Mouse (Mus musculus) ES-Bruce4 (cell line): ENCODE measurements around the gene Ubap1l. TPM values are rescaled to one million over a fixed set of nuclear protein-coding genes. Genes with fewer than 3 reads are reported as not detected.

Experiments used
- H3K27ac ChIP-seq: 2 replicates; pipeline ENCODE4 v1.5.1; 2012; ENCODE audit warnings: low read length, inconsistent platforms; ENCODE audit not compliant: insufficient read depth
- H3K27me3 ChIP-seq: 2 replicates; pipeline ENCODE4 v1.6.1; 2012; ENCODE audit warnings: mild to moderate bottlenecking, low read length, inconsistent platforms; ENCODE audit not compliant: control insufficient read depth, poor library complexity, insufficient read depth, severe bottlenecking
- H3K36me3 ChIP-seq: 2 replicates; pipeline ENCODE4 v1.6.1; 2012; ENCODE audit warnings: inconsistent platforms, mild to moderate bottlenecking, low read length, moderate library complexity; ENCODE audit not compliant: control insufficient read depth, poor library complexity, insufficient read depth, severe bottlenecking
- H3K4me1 ChIP-seq: one replicate; pipeline ENCODE4 v1.8.1; 2011; ENCODE audit warnings: low read length; ENCODE audit not compliant: control insufficient read depth, insufficient read depth
- H3K4me3 ChIP-seq: 2 replicates; pipeline ENCODE4 v1.5.1; 2011; ENCODE audit warnings: low read depth, mild to moderate bottlenecking, low read length
- H3K9ac ChIP-seq: 2 replicates; pipeline ENCODE4 v1.6.1; 2012; ENCODE audit warnings: low read depth, mild to moderate bottlenecking, inconsistent platforms; ENCODE audit not compliant: poor library complexity, severe bottlenecking
- H3K9me3 ChIP-seq: replicated peaks from 2 replicates; pipeline ENCODE4 v1.6.1; 2012; ENCODE audit warnings: mild to moderate bottlenecking, low read length, inconsistent platforms; ENCODE audit not compliant: control insufficient read depth, poor library complexity, insufficient read depth, severe bottlenecking
- CTCF ChIP-seq: IDR thresholded peaks from one replicate; pipeline ENCODE4 v1.8.1; 2011; ENCODE audit warnings: low read depth, low read length
- EP300 ChIP-seq: IDR thresholded peaks from 2 replicates; pipeline ENCODE4 v1.6.1; 2011; ENCODE audit warnings: low read depth, low read length; ENCODE audit not compliant: insufficient read depth
- POLR2A ChIP-seq: IDR thresholded peaks from one replicate; pipeline ENCODE4 v1.8.1; 2011; ENCODE audit warnings: low read length; ENCODE audit not compliant: insufficient read depth
- polyA plus RNA-seq: library from polyadenylated mRNA; stranded (reverse); fragments of >200 nt; gene quantifications from 2 replicates; pipeline ENCODE4 v1.2.4, GENCODE M21; 2011; ENCODE audit warnings: low read depth; ENCODE audit not compliant: missing spikeins, insufficient read depth, insufficient read length

Gene Ubap1l
- polyA plus RNA-seq, 1 experiment, result 1.5 TPM

GRCm38 (mm10) chr9:65363684-65364083 is 2.8 kb downstream of the Ubap1l start:
- no peaks in the 10 kb centered on the region for H3K4me1 ChIP-seq
- H3K9me3 ChIP-seq, result no peaks in the 10 kb centered on the region
- no peak overlapping the region for H3K9ac ChIP-seq
- TF ChIP-seq POLR2A (no peak), EP300 (no peak), CTCF (no peak)
- no peak overlapping the region for H3K27ac ChIP-seq
- H3K27me3 ChIP-seq, result no peaks in the 10 kb centered on the region
- H3K36me3 ChIP-seq, result peaks cover 21% of the 10 kb centered on the region
- no peak overlapping the region for H3K4me3 ChIP-seq

GRCm38 (mm10) chr9:65365721-65366120 is 4.9 kb downstream of the Ubap1l start:
- H3K27me3 ChIP-seq, result no peaks in the 10 kb centered on the region
- TF ChIP-seq POLR2A (no peak), EP300 (no peak), CTCF (no peak)
- no peaks in the 10 kb centered on the region for H3K4me1 ChIP-seq
- peaks cover 13% of the 10 kb centered on the region for H3K36me3 ChIP-seq
- no peak overlapping the region for H3K27ac ChIP-seq
- H3K9me3 ChIP-seq, result no peaks in the 10 kb centered on the region
- H3K4me3 ChIP-seq, result no peak overlapping the region
- no peak overlapping the region for H3K9ac ChIP-seq

GRCm38 (mm10) chr9:65371756-65372155 is 10.9 kb downstream of the Ubap1l start:
- no peaks in the 10 kb centered on the region for H3K27me3 ChIP-seq
- no peaks in the 10 kb centered on the region for H3K4me1 ChIP-seq
- H3K4me3 ChIP-seq, result peak overlapping the region; percentile 50
- H3K9me3 ChIP-seq, result no peaks in the 10 kb centered on the region
- no peak for TF ChIP-seq POLR2A
- TF ChIP-seq CTCF, result no peak
- no peak for TF ChIP-seq EP300
- H3K9ac ChIP-seq, result peak overlapping the region; percentile 62
- H3K36me3 ChIP-seq, result no peaks in the 10 kb centered on the region
- no peak overlapping the region for H3K27ac ChIP-seq

- Histone ChIP-seq H3K9me3 (no peaks in the 10 kb centered on the region), H3K4me1 (no peaks in the 10 kb centered on the region), H3K36me3 (no peaks in the 10 kb centered on the region), H3K27me3 (no peaks in the 10 kb centered on the region), H3K27ac (no peak overlapping the region), H3K4me3 (no peak overlapping the region), H3K9ac (peak overlapping the region; percentile 62)
- TF ChIP-seq CTCF (peak; percentile 21), EP300 (no peak)
These were observed 11.6 kb downstream of the Ubap1l start for GRCm38 (mm10) chr9:65372449-65372848.

- H3K9ac ChIP-seq, result no peak overlapping the region
- H3K4me1 ChIP-seq, result no peaks in the 10 kb centered on the region
- no peaks in the 10 kb centered on the region for H3K36me3 ChIP-seq
- TF ChIP-seq EP300 (no peak), POLR2A (no peak), CTCF (no peak)
- no peak overlapping the region for H3K27ac ChIP-seq
- no peaks in the 10 kb centered on the region for H3K9me3 ChIP-seq
- no peaks in the 10 kb centered on the region for H3K27me3 ChIP-seq
- H3K4me3 ChIP-seq, result no peak overlapping the region
These were observed 13.8 kb downstream of the Ubap1l start for GRCm38 (mm10) chr9:65374468-65375162.

GRCm38 (mm10) chr9:65375163-65375934 is 14.5 kb downstream of the Ubap1l start:
- no peak overlapping the region for H3K4me3 ChIP-seq
- H3K27ac ChIP-seq, result no peak overlapping the region
- TF ChIP-seq EP300 (no peak), POLR2A (no peak), CTCF (no peak)
- no peak overlapping the region for H3K9ac ChIP-seq
- no peaks in the 10 kb centered on the region for H3K9me3 ChIP-seq
- H3K36me3 ChIP-seq, result no peaks in the 10 kb centered on the region
- H3K27me3 ChIP-seq, result no peaks in the 10 kb centered on the region
- no peaks in the 10 kb centered on the region for H3K4me1 ChIP-seq
